In the genomic region with DNA sequence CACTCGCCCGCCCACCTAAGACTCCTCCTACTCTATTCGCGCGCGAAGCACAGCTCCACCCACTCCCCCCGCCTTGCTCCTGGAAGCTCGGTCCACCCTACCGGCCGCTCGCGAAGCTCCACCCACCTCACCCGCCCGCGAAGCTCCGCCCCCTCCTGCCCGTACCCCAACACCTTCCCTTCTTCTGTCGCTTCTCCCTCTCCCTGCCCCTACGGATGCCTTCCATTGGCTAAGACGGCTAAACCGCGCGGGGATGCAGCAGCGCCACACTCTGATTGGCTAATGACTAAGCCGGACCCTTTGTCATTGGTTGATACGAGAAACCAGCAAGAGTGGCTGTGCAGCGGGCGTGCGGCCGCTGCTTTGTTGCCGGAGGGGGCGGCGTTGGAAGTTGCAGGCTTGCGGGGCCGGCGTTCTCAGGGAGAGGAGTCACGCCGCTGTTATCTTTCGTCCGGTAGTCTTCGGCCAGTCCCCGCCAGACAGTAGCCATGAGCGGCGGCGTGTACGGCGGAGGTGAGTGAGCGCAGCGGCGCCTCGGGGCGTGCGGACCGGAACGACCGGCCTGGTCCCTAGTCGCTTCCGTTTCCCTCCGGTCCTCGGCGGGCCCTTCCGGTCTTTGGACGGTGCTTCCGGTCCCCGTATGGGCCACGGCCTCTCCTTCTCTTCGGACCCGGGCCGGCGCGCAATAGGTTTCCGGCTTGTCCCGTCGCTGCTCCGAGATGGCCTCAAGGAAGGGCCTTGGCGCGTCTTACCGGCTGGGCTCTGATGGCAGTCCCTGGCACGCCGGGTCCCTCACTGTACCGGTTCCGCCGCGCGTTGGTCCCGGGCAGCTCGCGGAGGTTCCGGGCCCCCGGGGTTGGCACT, we compare ENCODE assay signal across 7 mouse cellular contexts. TPM values are rescaled to one million over a fixed set of nuclear protein-coding genes. Genes with fewer than 3 reads are reported as not detected.
A peak's percentile ranks its signal among the peaks of the same experiment; 100 is the strongest.
DNase-seq lines count a peak whose midpoint lies in the region; ATAC-seq lines count a peak whose summit lies in the region.

No protein-coding gene starts in this region.

- H3K9me3 ChIP-seq in intestine, embryonic 15.5 days, result no peaks in the 10 kb centered on the region
- no peaks in the 10 kb centered on the region for H3K9me3 ChIP-seq in midbrain, embryonic 10.5 days (replicated peaks)

- intact Hi-C loops in gastrocnemius, postnatal 36 days (cut with DNase I), result loop anchor here (5.0 kb wide), 1 partner anchor 196 kb away; the partner anchor contains the start of gene Zfp639
- intact Hi-C loops in left cerebral cortex, postnatal 25 days (cut with DNase I), result loop anchor here (1.0 kb wide), 1 partner anchor 28 kb away; the partner anchor contains the start of gene Ndufb5

- H3K4me2 ChIP-seq in intestine, embryonic 15.5 days (replicated peaks), result peak overlapping the region; percentile 59

- H3K4me3 ChIP-seq in intestine, embryonic 15.5 days (replicated peaks), result peak overlapping the region; percentile 76
- H3K4me3 ChIP-seq in midbrain, embryonic 10.5 days, result peak overlapping the region; percentile 98

- peak; percentile 100 for ATAC-seq in intestine, embryonic 15.5 days

- peaks cover 6% of the 10 kb centered on the region for H3K4me1 ChIP-seq in intestine, embryonic 15.5 days (replicated peaks)
- H3K4me1 ChIP-seq in midbrain, embryonic 10.5 days, result peaks cover 16% of the 10 kb centered on the region

- peak; percentile 99 for DNase-seq in adrenal gland, adult 2 months
- peak; percentile 98 for DNase-seq in embryo, embryonic 11.5 days (ENCODE audit: low read depth, low spot score)
- DNase-seq in gastrocnemius, postnatal 36 days, result peak; percentile 95 to 98
- peak; percentile 95 to 99 for DNase-seq in left cerebral cortex, postnatal 25 days (ENCODE audit: low spot score in 2 of 2)
- DNase-seq in midbrain, embryonic 10.5 days (ENCODE audit: low spot score), result peak; percentile 100
- peak; percentile 98 for DNase-seq in right cerebral cortex, postnatal 4 days

- no peaks in the 10 kb centered on the region for H3K27me3 ChIP-seq in intestine, embryonic 15.5 days (replicated peaks)
- no peaks in the 10 kb centered on the region for H3K27me3 ChIP-seq in midbrain, embryonic 10.5 days (ENCODE audit: low read depth, poor library complexity, severe bottlenecking)

- WGBS in intestine, embryonic 15.5 days, result under 1% methylated on average over 90 of the region's 90 CpGs
- under 1% methylated on average over 90 of the region's 90 CpGs for WGBS in midbrain, embryonic 10.5 days

- H3K27ac ChIP-seq in intestine, embryonic 15.5 days, result peak overlapping the region; percentile 84
- H3K27ac ChIP-seq in midbrain, embryonic 10.5 days (replicated peaks), result peak overlapping the region; percentile 97

- H3K9ac ChIP-seq in intestine, embryonic 15.5 days, result peak overlapping the region; percentile 83

- H3K36me3 ChIP-seq in intestine, embryonic 15.5 days, result peaks cover 10% of the 10 kb centered on the region
- H3K36me3 ChIP-seq in midbrain, embryonic 10.5 days, result peaks cover 28% of the 10 kb centered on the region

RNA-seq across cellular contexts. Expression of gene Actl6a, which starts 2.5 kb away (rescaled TPM):
- total RNA-seq in adrenal gland, adult 2 months (2021), result 10 to 100 TPM; 40.5 to 46.7 TPM
- 10.5 and 12.6 TPM in 2 replicates for polyA plus RNA-seq in adrenal gland, adult 2 months (2012; rRNA removed)
- 10 to 100 TPM; 12.4 to 13.8 TPM for total RNA-seq in gastrocnemius, postnatal 36 days (2021)
- polyA plus RNA-seq in intestine, embryonic 15.5 days (2015; fragmentation: Nextera tagmentation; extraction: Ambion mirVana), result 131 and 144 TPM in 2 replicates
- total RNA-seq in left cerebral cortex, postnatal 25 days (2021), result 10 to 100 TPM; 14.6 to 16.7 TPM
- polyA plus RNA-seq in midbrain, embryonic 10.5 days (2016; fragmentation: Nextera tagmentation; extraction: Ambion mirVana), result 266 and 278 TPM in 2 replicates

RNA-seq across cellular contexts. Expression of gene Ndufb5, which starts 28.2 kb away (rescaled TPM):
- 100 to 1,000 TPM; 306 to 393 TPM for total RNA-seq in adrenal gland, adult 2 months (2021)
- 475 and 574 TPM in 2 replicates for polyA plus RNA-seq in adrenal gland, adult 2 months (2012; rRNA removed)
- 100 to 1,000 TPM; 610 to 618 TPM for total RNA-seq in gastrocnemius, postnatal 36 days (2021)
- 372 and 411 TPM in 2 replicates for polyA plus RNA-seq in intestine, embryonic 15.5 days (2015; fragmentation: Nextera tagmentation; extraction: Ambion mirVana)
- 100 to 1,000 TPM; 212 to 213 TPM for total RNA-seq in left cerebral cortex, postnatal 25 days (2021)
- polyA plus RNA-seq in midbrain, embryonic 10.5 days (2016; fragmentation: Nextera tagmentation; extraction: Ambion mirVana), result 273 and 298 TPM in 2 replicates

RNA-seq across cellular contexts. Expression of gene Mrpl47, which starts 28.8 kb away (rescaled TPM):
- total RNA-seq in adrenal gland, adult 2 months (2021), result 10 to 100 TPM; 36.0 to 40.0 TPM
- 0.58 and 0.59 TPM in 2 replicates for polyA plus RNA-seq in adrenal gland, adult 2 months (2012; rRNA removed)
- total RNA-seq in gastrocnemius, postnatal 36 days (2021), result 10 to 100 TPM; 28.7 to 30.1 TPM
- polyA plus RNA-seq in intestine, embryonic 15.5 days (2015; fragmentation: Nextera tagmentation; extraction: Ambion mirVana), result 40.2 and 43.2 TPM in 2 replicates
- total RNA-seq in left cerebral cortex, postnatal 25 days (2021), result 10 to 100 TPM; 22.1 to 22.8 TPM
- 34.6 and 38.6 TPM in 2 replicates for polyA plus RNA-seq in midbrain, embryonic 10.5 days (2016; fragmentation: Nextera tagmentation; extraction: Ambion mirVana)

Comparison
In these comparisons a context has a peak if more than half of its experiments do, and no peak if none do; other contexts are left out.
1. Peak in every context shown above with its lines: DNase-seq, ATAC-seq, H3K4me3 ChIP-seq and H3K27ac ChIP-seq.